Mouse (Mus musculus) 3134 (cell line): Measurements from ENCODE around the gene Gucy2d.

Experiments used
- DNase-seq: peaks from one replicate; pipeline ENCODE4 v3.0.0-alpha.2; 2011; ENCODE audit warnings: low spot score; ENCODE audit not compliant: insufficient read length; ENCODE audit errors: extremely low read depth

Gucy2d gene

GRCm38 (mm10) chr7:98510961-98511958 lies 71.0 kb downstream of the Gucy2d start:
- no peak for DNase-seq

- DNase-seq: no peak
These were observed 73.0 kb downstream of the Gucy2d start for GRCm38 (mm10) chr7:98513251-98513650.

DNA sequence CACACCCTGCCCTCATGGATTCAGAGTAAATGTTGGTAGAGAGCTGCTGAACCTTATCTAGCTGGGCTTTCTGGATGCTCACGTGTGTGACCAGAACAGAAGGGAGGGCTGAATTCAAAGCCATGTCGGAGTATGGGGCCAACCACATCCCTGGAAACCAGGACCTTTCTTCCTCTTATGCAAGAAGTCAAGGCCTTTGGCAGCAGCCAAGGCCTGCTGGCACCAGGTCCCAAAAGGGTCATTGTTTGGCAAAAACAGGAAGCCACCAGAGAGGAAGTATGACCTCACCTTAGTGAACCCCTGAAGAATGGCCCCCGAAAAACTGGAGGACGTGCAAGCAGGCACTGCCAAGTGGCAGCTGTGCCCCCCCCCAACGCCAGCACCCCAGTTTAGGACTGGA lies 82.4 kb downstream of the Gucy2d start:
- peak; percentile 66 for DNase-seq

GRCm38 (mm10) chr7:98523070-98523812 lies 83.0 kb downstream of the Gucy2d start:
- peak; percentile 65 for DNase-seq

GRCm38 (mm10) chr7:98523813-98524361 lies 83.7 kb downstream of the Gucy2d start:
- DNase-seq: peak; percentile 66

DNA sequence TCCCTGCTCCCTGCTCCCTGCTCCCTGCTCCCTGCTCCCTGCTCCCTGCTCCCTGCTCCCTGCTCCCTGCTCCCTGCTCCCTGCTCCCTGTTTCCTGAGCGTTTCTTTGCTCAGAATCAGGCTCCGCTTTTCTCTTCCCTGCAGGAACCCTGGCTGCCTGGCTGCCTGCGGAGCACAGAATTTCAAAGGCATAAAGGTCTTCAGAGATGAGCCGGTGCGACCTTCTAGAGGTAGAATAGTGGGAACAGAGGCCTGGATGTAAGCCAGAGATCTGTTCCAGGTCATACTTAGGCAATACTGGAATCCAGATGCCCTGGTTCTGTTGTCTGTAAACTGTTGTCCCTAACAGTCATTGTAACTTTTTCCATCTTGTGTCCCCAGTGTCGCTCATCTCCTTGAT lies 84.2 kb downstream of the Gucy2d start:
- no peak for DNase-seq

- DNase-seq: no peak
These were observed 84.9 kb downstream of the Gucy2d start for GRCm38 (mm10) chr7:98524869-98525699.
